Mouse (Mus musculus) kidney, postnatal 4 days (tissue): Measurements from ENCODE around the gene Fbxw2.
"Not testable (repeated sequence)": the region's sequence is repeated elsewhere in the genome, so short reads cannot be mapped to it uniquely, and the experiment has no call there.

Experiments used
- DNase-seq, 2 experiments: peaks; one replicate each; pipeline ENCODE4 v3.0.0; 2021; ENCODE audit warnings: mixed read lengths in 2 of 2

Gene Fbxw2

GRCm38 (mm10) chr2:34810775-34811174, 15.3 kb downstream of the Fbxw2 start:
- no peak for DNase-seq

GRCm38 (mm10) chr2:34809568-34809967, 16.5 kb downstream of the Fbxw2 start:
- DNase-seq: no peak

GRCm38 (mm10) chr2:34808057-34808456, 18.1 kb downstream of the Fbxw2 start:
- no peak for DNase-seq

- DNase-seq: peak in 1 of 2 experiments; percentile 11
Measured at GRCm38 (mm10) chr2:34805364-34805950, 20.7 kb downstream of the Fbxw2 start.

- DNase-seq: no peak
Measured at GRCm38 (mm10) chr2:34804815-34805214, 21.3 kb downstream of the Fbxw2 start.

GRCm38 (mm10) chr2:34804172-34804571, 21.9 kb downstream of the Fbxw2 start:
- no peak for DNase-seq

- no peak for DNase-seq
Measured at GRCm38 (mm10) chr2:34803746-34804145, 22.4 kb downstream of the Fbxw2 start.

GRCm38 (mm10) chr2:34802565-34803245, 23.4 kb downstream of the Fbxw2 start:
- peak; percentile 58 to 74 for DNase-seq

- peak; percentile 98 for DNase-seq
Measured at GRCm38 (mm10) chr2:34801516-34802482, 24.3 kb downstream of the Fbxw2 start.

GRCm38 (mm10) chr2:34800371-34800770, 25.7 kb downstream of the Fbxw2 start:
- DNase-seq: no peak

GRCm38 (mm10) chr2:34799357-34800256, 26.5 kb downstream of the Fbxw2 start, which contains the start of gene Rabepk:
Gene Rabepk, minus strand, starts transcription at chr2:34799912.
- peak; percentile 89 to 93 for DNase-seq

- no peak for DNase-seq
Measured at GRCm38 (mm10) chr2:34795426-34795825, 30.7 kb downstream of the Fbxw2 start.

- no peak for DNase-seq
Measured at GRCm38 (mm10) chr2:34794511-34794910, 31.6 kb downstream of the Fbxw2 start.

- not testable (repeated sequence) for DNase-seq
Measured at GRCm38 (mm10) chr2:34792543-34792942, 33.6 kb downstream of the Fbxw2 start.

- DNase-seq: no peak
Measured at GRCm38 (mm10) chr2:34790282-34790681, 35.8 kb downstream of the Fbxw2 start.

GRCm38 (mm10) chr2:34784085-34784484, 42.0 kb downstream of the Fbxw2 start:
- DNase-seq: peak; percentile 57 to 60

- DNase-seq: no peak
Measured at GRCm38 (mm10) chr2:34783064-34784020, 42.8 kb downstream of the Fbxw2 start.

- DNase-seq: no peak
Measured at GRCm38 (mm10) chr2:34777237-34777868, 48.8 kb downstream of the Fbxw2 start.

GRCm38 (mm10) chr2:34774493-34774892, 51.6 kb downstream of the Fbxw2 start:
- DNase-seq: no peak

- DNase-seq: no peak
Measured at GRCm38 (mm10) chr2:34773673-34774072, 52.4 kb downstream of the Fbxw2 start.
